Mouse (Mus musculus) stomach, embryonic 14.5 days (tissue): ENCODE results near the gene Vrtn. TPM values are rescaled to one million over a fixed set of nuclear protein-coding genes. Genes with fewer than 3 reads are reported as not detected.
A peak's percentile ranks its signal among the peaks of the same experiment; 100 is the strongest.

ENCODE experiments used
- ATAC-seq: fragments of 200-750 bp; cut with Nextera tagmentation; 2 replicates; pipeline ENCODE4 v1.8.0; 2017; ENCODE audit warnings: low read depth, moderate TSS enrichment; ENCODE audit not compliant: insufficient number of reproducible peaks, insufficient read depth, low FRiP score
- H3K27ac ChIP-seq: fragments of 300-500 bp; sonication (generic); 2 replicates; pipeline ENCODE4 v1.5.1; 2014; ENCODE audit warnings: mild to moderate bottlenecking, low read length, moderate library complexity, mixed read lengths
- H3K27me3 ChIP-seq: fragments of 300-500 bp; sonication (generic); 2 replicates; pipeline ENCODE4 v1.6.1; 2014; ENCODE audit warnings: low read length, control low read depth, mixed read lengths; ENCODE audit not compliant: control insufficient read depth, insufficient read depth
- H3K36me3 ChIP-seq: fragments of 300-500 bp; sonication (generic); 2 replicates; pipeline ENCODE4 v1.6.1; 2014; ENCODE audit warnings: mild to moderate bottlenecking, control low read depth, low read length, moderate library complexity, mixed read lengths; ENCODE audit not compliant: control insufficient read depth, insufficient read depth
- H3K4me1 ChIP-seq: fragments of 300-500 bp; sonication (generic); 2 replicates; pipeline ENCODE4 v1.6.1; 2014; ENCODE audit warnings: low read length, control low read depth, mixed read lengths; ENCODE audit not compliant: control insufficient read depth, insufficient read depth
- H3K4me2 ChIP-seq: fragments of 300-500 bp; sonication (generic); replicated peaks from 2 replicates; pipeline ENCODE4 v1.6.1; 2014; ENCODE audit warnings: low read depth, low read length, control low read depth
- H3K4me3 ChIP-seq: fragments of 300-500 bp; sonication (generic); 2 replicates; pipeline ENCODE4 v1.5.1; 2014; ENCODE audit warnings: low read depth, low read length, control low read depth
- H3K9ac ChIP-seq: fragments of 300-500 bp; sonication (generic); replicated peaks from 2 replicates; pipeline ENCODE4 v1.6.1; 2014; ENCODE audit warnings: low read depth, mild to moderate bottlenecking, control low read depth, low read length, moderate library complexity, mixed read lengths
- H3K9me3 ChIP-seq: fragments of 300-500 bp; sonication (generic); 2 replicates; pipeline ENCODE4 v1.6.1; 2016; ENCODE audit warnings: low read depth, low read length, control low read depth; ENCODE audit not compliant: control insufficient read depth
- WGBS: fragments of 180-500 bp; shearing (Covaris S2); extraction: QIAGEN DNeasy Blood & Tissue Kit; methylation state at CpG from one replicate; pipeline ENCODE4 v1.1.7; 2014; 5-methylcytosine and 5-hydroxymethylcytosine counted together
- polyA plus RNA-seq: library from polyadenylated mRNA; unstranded; fragments of >200 nt; fragmentation: Nextera tagmentation; extraction: Ambion mirVana; gene quantifications from 2 replicates; pipeline ENCODE4 v1.2.1, GENCODE M21; 2014

Gene Vrtn
- polyA plus RNA-seq, 1 experiment from 2014 or later, result not detected

- Histone ChIP-seq H3K36me3 (no peaks in the 10 kb centered on the region), H3K27ac (no peak overlapping the region), H3K4me3 (no peak overlapping the region), H3K4me1 (no peaks in the 10 kb centered on the region), H3K9ac (no peak overlapping the region), H3K9me3 (no peaks in the 10 kb centered on the region), H3K27me3 (no peaks in the 10 kb centered on the region), H3K4me2 (no peak overlapping the region)
- no peak for ATAC-seq
Measured at GRCm38 (mm10) chr12:84691347-84691746, 50.5 kb downstream of the Vrtn start.

GRCm38 (mm10) chr12:84692141-84692540 lies 51.3 kb downstream of the Vrtn start:
- H3K4me3 ChIP-seq, result no peak overlapping the region
- no peak overlapping the region for H3K4me2 ChIP-seq
- no peak overlapping the region for H3K27ac ChIP-seq
- H3K9ac ChIP-seq, result no peak overlapping the region
- no peaks in the 10 kb centered on the region for H3K4me1 ChIP-seq
- no peaks in the 10 kb centered on the region for H3K9me3 ChIP-seq
- H3K27me3 ChIP-seq, result no peaks in the 10 kb centered on the region
- WGBS, result 83% methylated on average over 6 of the region's 6 CpGs
- no peaks in the 10 kb centered on the region for H3K36me3 ChIP-seq
- no peak for ATAC-seq

GRCm38 (mm10) chr12:84698319-84699081 lies 57.7 kb downstream of the Vrtn start, which contains the start of gene Syndig1l:
Gene Syndig1l, minus strand, starts transcription at chr12:84698831.
- H3K9ac ChIP-seq, result no peak within 1 kb of the TSS
- ATAC-seq, result peak; percentile 82; the same call in 1 of the 2 replicates

More at GRCm38 (mm10) chr12:84698319-84699081, 57.7 kb downstream of the Vrtn start, which contains the start of gene Syndig1l:
- Histone ChIP-seq H3K27me3 (0 out of 2 replicates have a peak, but pooled peaks cover 6% of the 10 kb centered on the region), H3K4me3 (peak within 1 kb of the TSS; percentile 49), H3K27ac (no peak within 1 kb of the TSS), H3K4me1 (no peaks in the 10 kb centered on the region), H3K9me3 (no peaks in the 10 kb centered on the region), H3K4me2 (peak within 1 kb of the TSS; percentile 80), H3K36me3 (no peaks in the 10 kb centered on the region)
- WGBS, result under 1% methylated on average over 57 of the region's 79 CpGs

Other genes starting within 250 kb of the Vrtn start
- 15.0 and 15.8 TPM in 2 replicates for gene Entpd5, start 232.0 kb upstream of the Vrtn start, polyA plus RNA-seq
- gene Bbof1, start 231.9 kb upstream of the Vrtn start, polyA plus RNA-seq, result 1.00 and 1.5 TPM in 2 replicates
- gene Rnf113a2, start 223.8 kb upstream of the Vrtn start, polyA plus RNA-seq, result 24.8 and 26.0 TPM in 2 replicates
- 35.5 and 40.1 TPM in 2 replicates for gene Aldh6a1, start 190.0 kb upstream of the Vrtn start, polyA plus RNA-seq
- 20.4 and 23.0 TPM in 2 replicates for gene Lin52, start 189.6 kb upstream of the Vrtn start, polyA plus RNA-seq
- not detected in 2 replicates for gene Vsx2, start 71.3 kb upstream of the Vrtn start, polyA plus RNA-seq
- 13.4 and 15.0 TPM in 2 replicates for gene Abcd4, start 23.6 kb upstream of the Vrtn start, polyA plus RNA-seq
- 0.19 TPM in 1 of 2 replicates, not detected in the other for gene Syndig1l, start 57.8 kb downstream of the Vrtn start, polyA plus RNA-seq
- 66.2 and 66.6 TPM in 2 replicates for gene Npc2, start 132.1 kb downstream of the Vrtn start, polyA plus RNA-seq
- 122 and 137 TPM in 2 replicates for gene Isca2, start 132.2 kb downstream of the Vrtn start, polyA plus RNA-seq
- gene Ltbp2, start 235.5 kb downstream of the Vrtn start, polyA plus RNA-seq, result 0.36 and 0.45 TPM in 2 replicates